Mouse (Mus musculus): ENCODE results near the gene Nectin2. TPM values are rescaled to one million over a fixed set of nuclear protein-coding genes. Genes with fewer than 3 reads are reported as not detected.

The Nectin2 gene
- polyA plus RNA-seq, 1 experiment from 2014 or later: 84.5 TPM

DNA sequence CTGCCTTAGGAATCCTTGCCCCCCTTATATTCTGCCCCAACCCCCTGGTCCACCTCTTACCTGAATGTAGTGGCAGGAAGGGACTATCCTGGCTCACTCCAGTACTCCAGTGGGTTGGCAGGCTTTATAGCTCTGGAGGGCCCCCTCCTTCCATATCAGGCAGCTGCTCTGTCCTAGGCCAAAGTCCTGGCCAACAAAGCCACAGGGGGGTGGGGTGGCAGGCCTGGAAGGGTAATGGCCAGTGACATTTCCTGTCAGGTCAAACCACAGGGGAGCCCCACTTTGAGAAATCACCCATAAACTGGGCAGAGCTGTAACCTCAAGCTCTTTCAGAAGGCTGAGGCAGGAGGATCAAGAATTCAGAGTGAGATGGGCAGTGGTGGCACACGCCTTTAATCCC, 73.6 kb downstream of the Nectin2 start:
- no peaks in the 10 kb centered on the region for H3K4me1 ChIP-seq
- no peak overlapping the region for H3K27ac ChIP-seq
- no peak overlapping the region for H3K4me3 ChIP-seq
- 50% methylated on average over 1 of the region's 1 CpGs for WGBS
- H3K27me3 ChIP-seq: no peaks in the 10 kb centered on the region
- H3K36me3 ChIP-seq: no peaks in the 10 kb centered on the region
- no peaks in the 10 kb centered on the region for H3K9me3 ChIP-seq
- H3K9ac ChIP-seq: no peak overlapping the region
- ATAC-seq (ENCODE audit: insufficient number of reproducible peaks, low FRiP score, low TSS enrichment, low read depth): no peak
- no peak overlapping the region for H3K4me2 ChIP-seq

DNA sequence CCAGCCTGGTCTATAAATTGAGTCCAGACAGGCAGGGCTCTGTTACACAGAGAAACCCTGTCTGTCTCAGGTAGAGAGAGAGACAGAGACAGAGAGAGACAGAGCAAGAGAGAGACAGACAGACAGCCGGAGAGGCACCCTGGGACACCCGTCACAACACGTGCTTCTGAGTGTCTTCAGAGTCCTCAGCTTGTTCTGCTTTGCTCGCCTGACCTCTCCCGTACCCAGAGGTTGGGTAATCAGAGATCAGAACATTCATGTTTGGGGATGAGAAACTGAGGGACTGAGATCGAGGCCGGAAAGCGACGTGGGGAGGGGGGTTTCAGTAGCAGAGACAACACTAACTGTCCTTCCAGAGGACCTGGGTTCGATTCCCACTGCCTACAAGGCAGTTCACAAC, 74.5 kb downstream of the Nectin2 start:
- Histone ChIP-seq H3K4me1 (no peaks in the 10 kb centered on the region), H3K36me3 (no peaks in the 10 kb centered on the region), H3K27me3 (no peaks in the 10 kb centered on the region), H3K4me2 (no peak overlapping the region), H3K9me3 (no peaks in the 10 kb centered on the region), H3K9ac (no peak overlapping the region), H3K27ac (no peak overlapping the region), H3K4me3 (no peak overlapping the region)
- no peak for ATAC-seq (ENCODE audit: insufficient number of reproducible peaks, low FRiP score, low TSS enrichment, low read depth)
- 78% methylated on average over 10 of the region's 10 CpGs for WGBS

- 63% methylated on average over 14 of the region's 14 CpGs for WGBS
- Histone ChIP-seq H3K27me3 (no peaks in the 10 kb centered on the region), H3K9me3 (no peaks in the 10 kb centered on the region), H3K4me2 (no peak overlapping the region), H3K9ac (no peak overlapping the region), H3K4me1 (peaks cover 5% of the 10 kb centered on the region), H3K36me3 (no peaks in the 10 kb centered on the region), H3K4me3 (no peak overlapping the region), H3K27ac (no peak overlapping the region)
- ATAC-seq (ENCODE audit: insufficient number of reproducible peaks, low FRiP score, low TSS enrichment, low read depth): no peak
These were observed 77.1 kb downstream of the Nectin2 start for GRCm38 (mm10) chr7:19673083-19673699.

DNA sequence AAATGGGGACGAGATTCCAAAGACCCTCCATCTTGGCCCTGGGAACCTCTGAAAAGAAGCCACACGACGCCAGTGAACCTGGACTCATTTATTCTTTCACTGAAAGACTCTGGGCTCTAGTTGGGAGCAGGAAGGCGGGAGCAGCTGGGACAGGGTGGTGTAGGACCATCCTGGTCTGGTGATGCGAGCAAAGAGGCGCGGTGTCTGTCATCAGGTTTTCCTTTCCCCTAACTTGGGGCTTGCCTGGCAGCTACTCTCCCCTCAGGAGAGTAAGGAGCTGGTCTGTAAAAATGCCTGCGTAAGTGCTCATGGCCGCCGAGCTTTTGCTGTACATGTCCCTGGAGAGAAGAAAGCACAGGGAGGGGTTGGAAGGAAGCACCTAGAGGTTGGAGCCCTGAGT, 78.8 kb downstream of the Nectin2 start:
- H3K9me3 ChIP-seq: no peaks in the 10 kb centered on the region
- peaks cover 5% of the 10 kb centered on the region for H3K4me1 ChIP-seq
- H3K27ac ChIP-seq: no peak overlapping the region
- no peak overlapping the region for H3K4me3 ChIP-seq
- ATAC-seq (ENCODE audit: insufficient number of reproducible peaks, low FRiP score, low TSS enrichment, low read depth): no peak
- no peaks in the 10 kb centered on the region for H3K36me3 ChIP-seq
- no peaks in the 10 kb centered on the region for H3K27me3 ChIP-seq
- no peak overlapping the region for H3K4me2 ChIP-seq
- 52% methylated on average over 10 of the region's 10 CpGs for WGBS
- H3K9ac ChIP-seq: no peak overlapping the region

DNA sequence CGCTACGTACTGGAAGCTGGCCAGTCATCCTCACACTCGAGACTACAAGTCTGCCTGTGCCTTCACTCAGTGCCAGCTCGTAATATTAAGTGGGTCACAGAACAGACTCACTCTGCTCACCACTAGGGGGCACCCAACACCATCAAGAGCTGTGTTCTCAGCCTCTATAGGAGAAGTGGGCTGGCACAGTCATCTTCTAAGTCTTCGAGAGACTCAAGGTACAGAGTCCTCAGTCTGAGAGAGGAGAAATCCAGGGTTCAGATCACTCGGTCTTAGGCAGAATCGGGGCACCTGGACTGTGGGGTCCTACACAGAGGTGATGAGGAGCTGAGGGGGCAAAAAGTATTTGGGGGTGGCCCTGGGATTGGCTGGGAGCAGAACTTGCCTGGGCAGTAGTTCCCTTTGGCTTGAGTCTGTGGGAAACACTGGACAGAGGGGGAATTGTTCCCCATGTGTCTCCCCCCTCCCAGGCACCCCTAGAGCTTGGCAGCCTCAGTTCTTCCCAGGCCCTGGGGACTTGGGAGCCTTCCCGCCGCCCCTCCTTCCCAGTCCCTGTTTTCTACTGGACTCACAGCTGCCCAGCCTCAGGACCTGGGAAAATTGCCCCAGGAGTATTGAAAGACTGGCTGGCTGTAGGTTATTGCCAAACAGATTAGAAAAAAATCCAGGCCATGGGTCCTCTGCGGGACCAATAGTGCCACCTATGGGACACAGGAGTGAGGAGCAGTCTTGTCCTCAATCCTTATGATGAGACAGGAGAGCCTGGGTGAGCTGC, 81.1 kb downstream of the Nectin2 start:
- no peaks in the 10 kb centered on the region for H3K9me3 ChIP-seq
- no peaks in the 10 kb centered on the region for H3K36me3 ChIP-seq
- peak overlapping the region; percentile 79 for H3K27ac ChIP-seq
- WGBS: 5% methylated on average over 10 of the region's 10 CpGs
- H3K9ac ChIP-seq: no peak overlapping the region
- ATAC-seq (ENCODE audit: insufficient number of reproducible peaks, low FRiP score, low TSS enrichment, low read depth): peak; percentile 72
- H3K4me3 ChIP-seq: peak overlapping the region; percentile 8; the same call in 1 of the 2 replicates
- H3K4me1 ChIP-seq: peaks cover 12% of the 10 kb centered on the region
- H3K4me2 ChIP-seq: peak overlapping the region; percentile 33
- no peaks in the 10 kb centered on the region for H3K27me3 ChIP-seq

- H3K9ac ChIP-seq: no peak overlapping the region
- H3K4me2 ChIP-seq: no peak overlapping the region
- ATAC-seq (ENCODE audit: insufficient number of reproducible peaks, low FRiP score, low TSS enrichment, low read depth): no peak
- WGBS: 76% methylated on average over 2 of the region's 2 CpGs
- H3K4me1 ChIP-seq: peaks cover 20% of the 10 kb centered on the region
- H3K27ac ChIP-seq: no peak overlapping the region
- no peak overlapping the region for H3K4me3 ChIP-seq
- H3K36me3 ChIP-seq: peaks cover 2% of the 10 kb centered on the region; the same call in 1 of the 2 replicates
- H3K27me3 ChIP-seq: no peaks in the 10 kb centered on the region
- H3K9me3 ChIP-seq: no peaks in the 10 kb centered on the region
These were observed 82.8 kb downstream of the Nectin2 start for GRCm38 (mm10) chr7:19667434-19667833.

DNA sequence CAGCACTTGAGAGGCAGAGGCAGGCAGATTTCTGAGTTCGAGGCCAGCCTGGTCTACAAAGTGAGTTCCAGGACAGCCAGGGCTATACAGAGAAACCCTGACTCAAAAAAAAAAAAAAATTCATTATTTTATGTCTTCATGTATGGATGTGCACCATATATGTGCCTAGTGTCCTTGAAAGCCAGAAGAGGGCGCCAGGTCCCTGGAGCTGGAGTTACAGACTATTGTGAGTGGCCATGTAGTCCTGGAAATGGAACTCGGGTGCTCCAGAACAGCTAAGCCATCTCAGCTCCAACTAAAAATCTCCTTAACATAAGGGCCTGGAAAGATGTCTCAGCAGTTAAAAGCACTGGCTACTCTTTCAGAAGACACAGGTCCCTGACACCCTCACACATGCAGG, 83.5 kb downstream of the Nectin2 start:
- Histone ChIP-seq H3K36me3 (peaks cover 9% of the 10 kb centered on the region), H3K27ac (no peak overlapping the region), H3K4me2 (no peak overlapping the region), H3K9me3 (no peaks in the 10 kb centered on the region), H3K27me3 (no peaks in the 10 kb centered on the region), H3K4me1 (peaks cover 25% of the 10 kb centered on the region), H3K9ac (no peak overlapping the region), H3K4me3 (no peak overlapping the region)
- no peak for ATAC-seq (ENCODE audit: insufficient number of reproducible peaks, low FRiP score, low TSS enrichment, low read depth)
- 58% methylated on average over 3 of the region's 3 CpGs for WGBS

Other genes starting within 250 kb of the Nectin2 start
- 1.8 and 2.0 TPM in 2 replicates for gene Bloc1s3, start 242.1 kb downstream of the Nectin2 start, polyA plus RNA-seq (2015; fragmentation: Nextera tagmentation; extraction: Ambion mirVana)
- gene Trappc6a, start 242.1 kb downstream of the Nectin2 start, polyA plus RNA-seq (2015; fragmentation: Nextera tagmentation; extraction: Ambion mirVana): 94.7 and 97.9 TPM in 2 replicates
- gene Nkpd1, start 232.6 kb downstream of the Nectin2 start, polyA plus RNA-seq (2015; fragmentation: Nextera tagmentation; extraction: Ambion mirVana): 1.7 and 2.5 TPM in 2 replicates
- 25.1 and 26.3 TPM in 2 replicates for gene Ppp1r37, start 187.4 kb downstream of the Nectin2 start, polyA plus RNA-seq (2015; fragmentation: Nextera tagmentation; extraction: Ambion mirVana)
- 1.00 and 1.1 TPM in 2 replicates for gene Zfp296, start 173.2 kb downstream of the Nectin2 start, polyA plus RNA-seq (2015; fragmentation: Nextera tagmentation; extraction: Ambion mirVana)
- 144 and 149 TPM in 2 replicates for gene Gemin7, start 172.9 kb downstream of the Nectin2 start, polyA plus RNA-seq (2015; fragmentation: Nextera tagmentation; extraction: Ambion mirVana)
- 49.6 and 49.8 TPM in 2 replicates for gene Clasrp, start 146.0 kb downstream of the Nectin2 start, polyA plus RNA-seq (2015; fragmentation: Nextera tagmentation; extraction: Ambion mirVana)
- gene Relb, start 121.0 kb downstream of the Nectin2 start, polyA plus RNA-seq (2015; fragmentation: Nextera tagmentation; extraction: Ambion mirVana): 11.8 and 14.1 TPM in 2 replicates
- 73.4 and 73.8 TPM in 2 replicates for gene Clptm1, start 85.5 kb downstream of the Nectin2 start, polyA plus RNA-seq (2015; fragmentation: Nextera tagmentation; extraction: Ambion mirVana)
- gene Apoc2, start 72.5 kb downstream of the Nectin2 start, polyA plus RNA-seq (2015; fragmentation: Nextera tagmentation; extraction: Ambion mirVana): 1.8 and 2.7 TPM in 2 replicates
- gene Gm44805, start 69.1 kb downstream of the Nectin2 start, polyA plus RNA-seq (2015; fragmentation: Nextera tagmentation; extraction: Ambion mirVana): not detected in 2 replicates
- gene Apoc4, start 69.0 kb downstream of the Nectin2 start, polyA plus RNA-seq (2015; fragmentation: Nextera tagmentation; extraction: Ambion mirVana): 0.41 TPM in 1 of 2 replicates, not detected in the other
- gene Apoc1, start 57.8 kb downstream of the Nectin2 start, polyA plus RNA-seq (2015; fragmentation: Nextera tagmentation; extraction: Ambion mirVana): 46.2 and 57.9 TPM in 2 replicates
- gene Apoe, start 51.3 kb downstream of the Nectin2 start, polyA plus RNA-seq (2015; fragmentation: Nextera tagmentation; extraction: Ambion mirVana): 409 and 468 TPM in 2 replicates
- gene Tomm40, start 35.0 kb downstream of the Nectin2 start, polyA plus RNA-seq (2015; fragmentation: Nextera tagmentation; extraction: Ambion mirVana): 129 and 139 TPM in 2 replicates
- 120 and 150 TPM in 2 replicates for gene Bcam, start 20.5 kb upstream of the Nectin2 start, polyA plus RNA-seq (2015; fragmentation: Nextera tagmentation; extraction: Ambion mirVana)
- gene Cblc, start 46.3 kb upstream of the Nectin2 start, polyA plus RNA-seq (2015; fragmentation: Nextera tagmentation; extraction: Ambion mirVana): 14.6 and 15.2 TPM in 2 replicates
- 3.9 and 4.4 TPM in 2 replicates for gene Bcl3, start 72.3 kb upstream of the Nectin2 start, polyA plus RNA-seq (2015; fragmentation: Nextera tagmentation; extraction: Ambion mirVana)
- not detected in 2 replicates for gene Gm19345, start 101.5 kb upstream of the Nectin2 start, polyA plus RNA-seq (2015; fragmentation: Nextera tagmentation; extraction: Ambion mirVana)
- gene Ceacam16, start 110.8 kb upstream of the Nectin2 start, polyA plus RNA-seq (2015; fragmentation: Nextera tagmentation; extraction: Ambion mirVana): not detected in 2 replicates
- 11.1 and 11.2 TPM in 2 replicates for gene Ceacam19, start 137.5 kb upstream of the Nectin2 start, polyA plus RNA-seq (2015; fragmentation: Nextera tagmentation; extraction: Ambion mirVana)
- gene Pvr, start 170.7 kb upstream of the Nectin2 start, polyA plus RNA-seq (2015; fragmentation: Nextera tagmentation; extraction: Ambion mirVana): 13.4 and 13.7 TPM in 2 replicates
- gene Igsf23, start 200.3 kb upstream of the Nectin2 start, polyA plus RNA-seq (2015; fragmentation: Nextera tagmentation; extraction: Ambion mirVana): 0.15 TPM in 1 of 2 replicates, not detected in the other
- gene Ceacam20, start 214.9 kb upstream of the Nectin2 start, polyA plus RNA-seq (2015; fragmentation: Nextera tagmentation; extraction: Ambion mirVana): not detected in 2 replicates
- not detected in 2 replicates for gene Nlrp9b, start 241.0 kb upstream of the Nectin2 start, polyA plus RNA-seq (2015; fragmentation: Nextera tagmentation; extraction: Ambion mirVana)